Mouse (Mus musculus): ENCODE measurements at regions not wholly inside any gene's neighbourhood (a gene's known extent, or its start where the extent isn't known, plus 50 kb on each side); places are given as distances from the start of the nearest gene placed in this dataset.

DNA sequence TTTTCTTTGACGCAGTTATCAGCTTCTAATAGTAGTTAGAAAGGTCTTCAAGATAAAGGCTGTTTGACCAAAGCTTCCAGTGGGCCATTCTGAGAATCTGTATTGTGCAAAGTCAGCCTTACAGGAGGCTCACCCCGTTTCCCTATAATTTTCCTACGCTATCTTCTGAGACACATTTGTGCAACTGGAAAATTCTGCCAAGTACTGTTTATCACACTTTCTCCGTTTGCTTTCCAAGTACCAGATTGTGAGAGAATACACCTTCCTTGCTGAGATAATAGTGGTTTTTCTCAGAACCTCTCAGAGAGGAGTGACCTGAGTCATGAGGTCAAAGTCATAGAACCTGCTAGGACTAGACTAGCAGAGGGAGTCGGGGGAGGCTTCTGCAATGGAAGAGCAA is 55.2 kb upstream of the Plcl2 start:
- TF ChIP-seq CTCF (IDR thresholded peaks at IDR 0.05; ENCODE audit: extremely low read depth, insufficient read depth, low read length) (no peak), POLR2A (IDR thresholded peaks at IDR 0.05; ENCODE audit: extremely low read depth, insufficient read depth, low read length) (no peak)
